Mouse (Mus musculus) lung, adult 2 months (tissue): ENCODE measurements at regions not wholly inside any gene's neighbourhood (a gene's known extent, or its start where the extent isn't known, plus 50 kb on each side); places are given as distances from the start of the nearest gene placed in this dataset.

Source experiments
- CTCF ChIP-seq: fragments of 200-500 bp; IDR thresholded peaks from 2 replicates; pipeline ENCODE4 v1.5.1; 2011; ENCODE audit warnings: mild to moderate bottlenecking, low read length, control low read depth; ENCODE audit not compliant: insufficient read depth
- POLR2A ChIP-seq: fragments of 200-500 bp; IDR thresholded peaks from 2 replicates; pipeline ENCODE4 v1.6.1; 2011; ENCODE audit warnings: low read depth, mild to moderate bottlenecking, control low read depth, low read length, borderline replicate concordance; ENCODE audit errors: extremely low read depth

DNA sequence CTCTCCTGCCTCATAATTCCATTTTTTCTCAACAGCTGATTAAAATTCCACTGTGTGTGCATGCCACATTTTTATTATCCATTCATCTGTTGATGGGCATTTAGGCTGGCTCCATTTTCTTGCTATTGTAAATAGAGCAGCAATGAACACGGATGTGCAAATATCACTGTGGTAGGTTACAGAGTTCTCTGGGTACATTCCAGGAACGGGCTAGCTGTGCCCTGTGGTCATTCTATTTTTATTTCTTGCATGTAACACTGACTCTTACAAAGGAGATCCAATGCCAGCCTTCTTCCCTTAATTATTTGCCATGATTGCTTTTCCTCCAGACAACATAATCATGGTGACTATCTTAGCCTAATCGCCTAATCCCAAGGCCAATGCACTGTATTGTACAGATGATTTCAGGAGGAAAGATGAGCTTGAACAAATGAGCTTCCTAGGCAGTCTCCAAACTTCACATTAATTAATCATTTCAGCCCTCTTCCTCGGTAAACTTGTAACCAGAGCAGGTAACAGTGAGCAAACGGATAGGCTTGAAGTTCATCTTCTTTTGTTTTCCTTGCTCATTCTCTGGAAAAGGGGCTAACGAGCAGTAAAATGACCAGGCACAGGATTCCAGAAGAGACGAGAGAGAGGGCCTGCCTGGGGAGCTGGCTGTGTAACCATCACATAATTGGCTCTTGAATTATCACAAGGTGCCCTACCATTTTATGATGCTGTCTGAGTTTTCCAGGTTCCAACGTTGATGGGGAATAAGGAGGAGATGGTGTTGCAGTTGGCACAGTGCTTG, 77.6 kb upstream of the Ppp2r3a start:
- TF ChIP-seq POLR2A (no peak), CTCF (no peak)
